Mouse (Mus musculus) erythroblast, embryonic 14.5 days (primary cell): ENCODE measurements around the gene Gmpr2. TPM values are rescaled to one million over a fixed set of nuclear protein-coding genes. Genes with fewer than 3 reads are reported as not detected.

Experiments
- H3K27me3 ChIP-seq: 2 replicates; pipeline ENCODE4 v1.6.1; 2012; ENCODE audit warnings: inconsistent platforms; ENCODE audit not compliant: control insufficient read depth
- H3K36me3 ChIP-seq: 2 replicates; pipeline ENCODE4 v1.6.1; 2012; ENCODE audit warnings: mild to moderate bottlenecking, inconsistent platforms; ENCODE audit not compliant: control insufficient read depth
- H3K4me1 ChIP-seq: 2 replicates; pipeline ENCODE4 v1.6.1; 2012; ENCODE audit warnings: inconsistent platforms; ENCODE audit not compliant: control insufficient read depth
- H3K4me3 ChIP-seq: replicated peaks from 2 replicates; pipeline ENCODE3; 2012; ENCODE audit warnings: moderate library complexity, mild to moderate bottlenecking, inconsistent platforms
- H3K9me3 ChIP-seq: 2 replicates; pipeline ENCODE4 v1.6.1; 2012; ENCODE audit warnings: low read length, inconsistent platforms, mixed read lengths; ENCODE audit not compliant: control insufficient read depth
- GATA1 ChIP-seq: IDR thresholded peaks from 2 replicates; pipeline ENCODE4 v1.6.1; 2012; ENCODE audit warnings: low read length, inconsistent platforms, mixed read lengths
- TAL1 ChIP-seq: IDR thresholded peaks from 3 replicates; pipeline ENCODE4 v1.6.1; 2012; ENCODE audit warnings: low read length, inconsistent platforms, mixed read lengths
- polyA plus RNA-seq: library from polyadenylated mRNA; stranded (reverse); fragments of >175 nt; gene quantifications from 2 replicates; pipeline ENCODE4 v1.2.3, GENCODE M21; 2012

Gene Gmpr2
- polyA plus RNA-seq, 1 experiment, result 1.9 TPM

DNA sequence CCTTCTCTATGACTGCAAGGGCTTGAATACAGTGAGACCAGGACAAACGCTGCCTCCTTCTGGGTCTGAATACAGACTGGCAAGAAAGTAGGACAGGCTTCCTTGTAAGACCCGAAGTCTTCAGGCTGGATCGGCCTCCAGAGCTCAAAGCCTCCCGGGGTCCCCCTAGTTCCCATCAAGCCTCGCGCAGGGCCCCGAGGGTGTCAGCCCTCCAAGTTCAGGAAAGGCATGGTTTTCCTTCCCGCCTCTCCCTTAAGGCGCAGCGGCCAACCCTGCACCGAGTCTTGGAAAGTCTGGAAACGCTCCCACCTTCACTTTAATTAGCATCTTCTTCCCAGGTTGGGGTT, 282 bp upstream of the Gmpr2 start:
- TF ChIP-seq TAL1 (no peak), GATA1 (no peak)
- Histone ChIP-seq H3K4me3 (peak overlapping the region; percentile 97), H3K9me3 (no peaks in the 10 kb centered on the region), H3K27me3 (no peaks in the 10 kb centered on the region), H3K36me3 (peaks cover 49% of the 10 kb centered on the region), H3K4me1 (peaks cover 47% of the 10 kb centered on the region)

DNA sequence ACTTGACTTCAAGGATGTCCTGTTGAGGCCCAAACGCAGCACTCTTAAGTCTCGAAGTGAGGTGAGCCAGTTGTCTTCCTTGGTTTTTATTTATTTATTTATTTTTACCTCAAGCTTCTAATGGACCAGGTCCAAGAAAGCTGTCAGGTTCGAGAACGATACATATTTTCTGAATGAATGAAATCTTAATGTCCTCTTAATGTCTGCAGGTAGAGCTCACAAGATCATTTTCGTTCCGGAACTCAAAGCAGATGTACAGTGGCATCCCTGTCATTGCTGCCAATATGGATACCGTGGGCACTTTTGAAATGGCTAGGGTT, 960 bp downstream of the Gmpr2 start:
- Histone ChIP-seq H3K9me3 (no peaks in the 10 kb centered on the region), H3K36me3 (peaks cover 56% of the 10 kb centered on the region), H3K4me1 (peaks cover 47% of the 10 kb centered on the region), H3K4me3 (peak overlapping the region; percentile 97), H3K27me3 (no peaks in the 10 kb centered on the region)
- TF ChIP-seq GATA1, result no peak
- no peak for TF ChIP-seq TAL1

DNA sequence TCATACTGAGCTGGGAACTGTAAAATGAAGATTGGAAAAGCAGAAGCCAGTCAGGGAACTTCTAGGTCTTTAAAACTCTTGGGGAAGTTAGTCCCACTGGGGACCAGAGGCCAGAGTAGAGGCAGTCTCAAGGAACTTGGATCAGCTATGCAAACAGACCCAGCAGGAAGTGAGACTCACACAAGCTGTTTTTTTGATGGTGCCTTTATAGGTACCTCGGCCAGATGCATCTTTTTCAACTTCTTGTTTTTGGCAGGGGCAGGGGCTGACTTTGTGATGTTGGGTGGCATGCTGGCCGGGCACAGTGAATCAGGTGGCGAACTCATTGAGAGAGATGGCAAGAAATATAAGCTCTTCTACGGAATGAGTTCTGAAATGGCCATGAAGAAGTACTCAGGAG, 5.9 kb downstream of the Gmpr2 start:
- H3K27me3 ChIP-seq, result no peaks in the 10 kb centered on the region
- TF ChIP-seq TAL1 (no peak), GATA1 (no peak)
- peaks cover 65% of the 10 kb centered on the region for H3K36me3 ChIP-seq
- H3K4me3 ChIP-seq, result no peak overlapping the region
- peaks cover 47% of the 10 kb centered on the region for H3K4me1 ChIP-seq
- no peaks in the 10 kb centered on the region for H3K9me3 ChIP-seq

DNA sequence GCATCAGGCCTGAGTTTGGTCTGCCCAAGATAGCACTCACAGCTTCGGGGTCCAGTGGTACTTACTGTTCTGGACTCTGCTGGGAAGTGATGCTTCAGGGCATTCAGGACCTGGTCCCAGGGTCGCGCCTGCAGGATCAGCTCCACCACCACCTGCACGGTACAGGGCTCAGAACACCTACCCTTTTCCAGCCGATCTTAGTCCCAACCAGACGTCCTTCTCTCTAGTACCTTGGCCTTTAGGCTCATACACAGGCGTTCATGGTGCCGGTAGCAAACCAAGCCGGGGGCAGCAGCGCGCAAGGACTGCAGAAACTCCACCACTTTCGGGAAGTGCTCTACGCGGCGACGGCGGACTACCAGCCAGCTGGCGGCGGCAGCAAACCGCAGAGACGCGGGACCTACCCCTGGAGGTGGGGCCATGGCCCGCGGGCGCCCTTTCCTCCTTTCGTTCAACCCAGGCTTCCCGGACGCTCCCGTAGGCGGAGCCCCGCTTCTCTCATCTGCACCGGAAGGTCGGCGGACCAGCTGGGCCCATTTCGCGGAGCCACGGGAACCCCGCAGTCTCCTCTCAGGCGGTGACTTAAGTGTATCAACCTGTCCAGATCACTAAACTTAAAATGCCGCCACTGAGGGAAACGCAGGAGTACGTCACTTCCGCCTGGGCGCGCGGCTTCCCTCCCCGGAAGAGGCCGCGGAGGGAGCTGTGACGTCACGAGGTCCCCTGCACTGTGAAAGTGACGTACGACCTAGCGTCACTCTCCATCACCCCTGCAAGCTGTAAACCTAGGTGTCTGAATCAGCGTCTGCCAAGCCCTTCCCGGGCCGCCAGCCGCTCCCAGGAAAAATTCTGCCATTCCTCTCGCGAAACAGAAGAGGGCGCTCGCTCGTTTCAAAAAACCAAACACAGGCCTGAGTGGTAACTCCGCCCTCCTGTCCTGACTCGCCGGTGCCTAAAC, 9.7 kb downstream of the Gmpr2 start, which contains the start of gene Tinf2:
Tinf2 (minus strand) TSS at position 661 of the 958 bp plus-strand sequence.
- H3K9me3 ChIP-seq, result no peaks in the 10 kb centered on the region
- H3K27me3 ChIP-seq, result peaks cover 3% of the 10 kb centered on the region; the same call in 1 of the 2 replicates
- H3K4me3 ChIP-seq, result peak within 1 kb of the TSS; percentile 80
- peaks cover 31% of the 10 kb centered on the region for H3K4me1 ChIP-seq
- no peak for TF ChIP-seq GATA1
- no peak for TF ChIP-seq TAL1
- H3K36me3 ChIP-seq, result peaks cover 47% of the 10 kb centered on the region

DNA sequence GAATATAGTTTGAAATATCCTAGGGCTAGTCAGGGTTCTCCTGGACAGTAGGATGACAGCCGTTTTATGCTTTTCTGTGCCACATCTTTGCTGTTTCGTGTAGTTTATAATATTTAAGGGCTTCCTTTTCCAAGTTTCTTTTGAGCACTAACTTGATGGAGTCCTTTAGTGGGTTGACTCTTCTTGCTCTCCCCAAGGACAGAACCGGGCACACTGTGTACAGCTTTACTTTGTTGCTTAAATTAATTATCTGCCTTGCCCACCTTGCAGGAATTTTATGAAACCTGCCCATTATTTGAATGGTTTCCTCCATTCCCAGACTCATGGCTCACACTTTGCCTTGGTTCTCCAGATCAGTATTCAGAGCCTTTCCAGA, 10.4 kb downstream of the Gmpr2 start:
- no peak for TF ChIP-seq TAL1
- TF ChIP-seq GATA1, result no peak
- Histone ChIP-seq H3K4me3 (peak overlapping the region; percentile 80), H3K27me3 (peaks cover 3% of the 10 kb centered on the region; the same call in 1 of the 2 replicates), H3K4me1 (peaks cover 31% of the 10 kb centered on the region), H3K9me3 (no peaks in the 10 kb centered on the region), H3K36me3 (peaks cover 41% of the 10 kb centered on the region)

DNA sequence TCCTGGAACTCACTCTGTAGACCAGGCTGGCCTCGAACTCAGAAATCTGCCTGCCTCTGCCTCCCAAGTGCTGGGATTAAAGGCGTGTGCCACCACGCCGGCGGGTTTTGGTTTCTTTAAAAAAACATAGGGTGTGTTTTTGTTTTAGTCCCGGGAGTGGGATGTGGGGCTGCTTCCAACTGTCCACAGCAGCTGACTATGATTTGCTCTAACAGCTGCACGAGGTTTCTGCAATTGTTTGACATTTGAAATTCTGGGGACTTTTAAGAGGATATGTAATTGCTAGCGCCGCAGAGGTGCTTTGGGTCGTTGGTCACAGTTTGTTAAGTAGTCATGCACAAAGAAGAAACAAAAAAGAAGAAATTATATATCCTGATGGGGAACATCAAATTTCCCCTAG, 17.7 kb downstream of the Gmpr2 start:
- Histone ChIP-seq H3K9me3 (peaks cover 11% of the 10 kb centered on the region), H3K4me1 (no peaks in the 10 kb centered on the region)

DNA sequence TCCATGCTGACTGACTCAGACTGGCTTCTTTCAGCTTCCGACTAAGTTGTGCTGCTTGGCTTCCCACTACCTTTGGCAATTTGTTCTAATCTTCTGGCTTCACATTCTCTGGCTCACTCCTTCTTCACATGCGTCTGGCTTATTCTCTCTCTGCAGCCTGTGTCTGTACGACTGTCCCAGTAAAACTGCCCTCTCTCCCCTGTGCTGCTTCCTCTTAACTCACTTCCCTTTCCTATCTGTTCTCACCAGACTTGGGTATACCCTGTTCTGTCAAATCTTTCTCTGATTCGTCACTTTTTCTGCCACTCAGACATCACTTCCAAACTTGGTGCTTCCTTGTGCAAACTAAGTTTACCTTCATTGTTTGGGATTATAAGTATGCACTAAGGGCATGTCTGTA, 25.5 kb downstream of the Gmpr2 start:
- H3K4me1 ChIP-seq, result peaks cover 2% of the 10 kb centered on the region; the same call in 1 of the 2 replicates
- no peak overlapping the region for H3K4me3 ChIP-seq
- no peaks in the 10 kb centered on the region for H3K36me3 ChIP-seq
- no peak for TF ChIP-seq GATA1
- TF ChIP-seq TAL1, result no peak
- peaks cover 16% of the 10 kb centered on the region for H3K9me3 ChIP-seq
- no peaks in the 10 kb centered on the region; the same call in 1 of the 2 replicates for H3K27me3 ChIP-seq

More for the DNA sequence above, 17.7 kb downstream of the Gmpr2 start:
- H3K4me3 ChIP-seq, result no peak overlapping the region
- no peak for TF ChIP-seq TAL1
- TF ChIP-seq GATA1, result no peak
- peaks cover 3% of the 10 kb centered on the region; the same call in 1 of the 2 replicates for H3K27me3 ChIP-seq
- H3K36me3 ChIP-seq, result no peaks in the 10 kb centered on the region

DNA sequence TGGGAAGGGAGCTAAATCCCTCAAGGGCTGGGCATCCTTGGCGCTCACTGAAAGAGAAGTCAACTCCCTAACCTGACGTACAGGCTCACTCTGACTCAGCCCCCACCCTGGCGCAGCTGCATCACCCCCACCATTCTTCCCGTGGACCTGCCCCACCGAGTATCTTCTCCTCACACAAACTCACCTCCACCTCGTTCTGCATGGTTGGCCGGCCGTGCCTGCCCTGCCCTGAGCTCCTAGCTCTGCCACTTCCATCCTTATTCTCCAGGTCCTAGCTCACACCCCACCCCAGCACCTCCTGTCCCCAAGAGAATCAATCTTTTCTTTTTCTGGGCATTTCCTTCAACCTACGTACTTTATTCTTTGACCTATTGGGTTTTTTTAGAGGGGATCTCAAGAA, 29.4 kb downstream of the Gmpr2 start:
- peaks cover 9% of the 10 kb centered on the region for H3K4me1 ChIP-seq
- no peaks in the 10 kb centered on the region; the same call in 1 of the 2 replicates for H3K36me3 ChIP-seq
- TF ChIP-seq GATA1 (no peak), TAL1 (no peak)
- no peaks in the 10 kb centered on the region for H3K9me3 ChIP-seq
- H3K4me3 ChIP-seq, result no peak overlapping the region
- H3K27me3 ChIP-seq, result no peaks in the 10 kb centered on the region

DNA sequence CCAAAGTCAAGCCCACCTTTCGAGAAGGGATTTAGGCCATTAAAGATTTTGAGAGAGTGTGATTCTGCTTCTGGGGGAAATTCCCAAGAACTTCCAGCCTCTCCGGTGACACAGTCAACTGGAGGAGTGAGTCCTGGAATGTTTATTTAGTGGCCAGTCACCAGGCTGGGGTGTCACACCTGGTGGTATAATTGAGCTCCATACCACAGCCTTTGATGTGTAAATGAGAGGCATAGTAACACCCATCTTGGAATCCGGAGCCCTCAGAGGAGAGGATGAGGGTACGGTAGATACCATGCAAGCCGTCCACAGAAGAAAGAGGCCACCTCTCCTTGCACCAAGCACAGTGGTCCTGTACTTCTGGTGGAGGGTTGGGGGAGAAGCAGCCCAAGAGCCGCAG, 31.0 kb downstream of the Gmpr2 start:
- Histone ChIP-seq H3K27me3 (no peaks in the 10 kb centered on the region), H3K4me3 (no peak overlapping the region), H3K4me1 (peaks cover 25% of the 10 kb centered on the region), H3K9me3 (no peaks in the 10 kb centered on the region), H3K36me3 (no peaks in the 10 kb centered on the region; the same call in 1 of the 2 replicates)
- no peak for TF ChIP-seq TAL1
- no peak for TF ChIP-seq GATA1
